Comparison of ENCODE assay signal across 9 mouse cellular contexts in the genomic region with DNA sequence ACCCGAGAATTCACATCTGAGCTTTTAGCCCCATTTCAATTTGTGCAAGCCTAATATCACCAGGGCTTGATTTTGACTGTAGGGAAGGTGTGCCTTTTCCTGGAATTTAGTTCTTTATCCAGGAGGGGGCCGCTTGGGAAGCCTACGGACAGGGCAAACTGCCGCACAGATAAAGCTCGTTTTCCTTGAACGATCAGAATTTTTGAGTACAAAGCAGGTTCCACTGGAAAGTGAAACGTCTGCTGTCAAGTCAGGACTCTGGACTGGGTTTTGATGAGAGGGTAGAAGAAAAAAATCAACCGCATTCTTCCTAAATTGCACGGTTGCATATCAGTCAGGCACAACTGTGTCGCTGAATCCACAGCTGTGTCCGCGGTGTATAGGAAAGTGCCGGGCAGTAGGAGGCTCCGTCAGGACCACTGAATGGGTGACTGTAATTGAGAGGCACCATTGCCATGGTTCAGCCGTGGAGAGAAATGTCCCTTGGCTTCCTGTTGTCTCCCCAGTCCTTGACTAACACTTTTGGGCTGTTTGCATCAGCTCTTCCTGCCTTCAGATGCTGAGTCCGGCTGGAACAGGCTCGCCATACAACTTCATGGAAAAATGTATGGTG. TPM values are rescaled to one million over a fixed set of nuclear protein-coding genes. Genes with fewer than 3 reads are reported as not detected.
DNase-seq lines count a peak whose midpoint lies in the region; ATAC-seq and TF ChIP-seq lines count a peak whose summit lies in the region.
"Had no signal": no experiment of that assay in that cellular context is flagged by ENCODE, and none has a peak within 500 bp of the region (broad histone marks: within the 10 kb centered on the region; RNA-seq: fewer than 3 reads in every experiment).

No protein-coding gene starts in this region.

- no peak for TF ChIP-seq CTCF in E14TG2a.4 (conservative IDR thresholded peaks at IDR 0.05; ENCODE audit: low read length)

- no peak overlapping the region for H3K9ac ChIP-seq in heart, embryonic 13.5 days
- no peak overlapping the region for H3K9ac ChIP-seq in forebrain, embryonic 12.5 days
- H3K9ac ChIP-seq in midbrain, embryonic 11.5 days (ENCODE audit: low read length) = peak overlapping the region; percentile 13; the same call in 1 of the 2 replicates

- 51% methylated on average over 17 of the region's 17 CpGs for whole genome bisulfite sequencing in heart, embryonic 13.5 days
- WGBS in forebrain, embryonic 12.5 days = 22% methylated on average over 17 of the region's 17 CpGs
- WGBS in midbrain, embryonic 11.5 days = 36% methylated on average over 17 of the region's 17 CpGs

- H3K27me3 ChIP-seq in heart, embryonic 13.5 days (replicated peaks) = peaks cover 15% of the 10 kb centered on the region
- peaks cover 27% of the 10 kb centered on the region for H3K27me3 ChIP-seq in E14TG2a.4 (ENCODE audit: insufficient read depth, low read length)
- no peaks in the 10 kb centered on the region for H3K27me3 ChIP-seq in forebrain, embryonic 12.5 days
- 0 out of 2 replicates have a peak, but pooled peaks cover 2% of the 10 kb centered on the region for H3K27me3 ChIP-seq in midbrain, embryonic 11.5 days (ENCODE audit: control insufficient read depth, insufficient read depth, low read length)

- H3K36me3 ChIP-seq in heart, embryonic 13.5 days = no peaks in the 10 kb centered on the region
- H3K36me3 ChIP-seq in E14TG2a.4 (ENCODE audit: insufficient read depth, low read length) = no peaks in the 10 kb centered on the region
- H3K36me3 ChIP-seq in forebrain, embryonic 12.5 days (replicated peaks) = no peaks in the 10 kb centered on the region
- H3K36me3 ChIP-seq in midbrain, embryonic 11.5 days (ENCODE audit: control insufficient read depth, insufficient read depth, low read length) = no peaks in the 10 kb centered on the region

- DNase-seq in heart, postnatal 4 days = no peak
- peak; percentile 93 for DNase-seq in midbrain, embryonic 11.5 days (ENCODE audit: low spot score, missing footprints)
- DNase-seq in cerebellum, postnatal 4 days (ENCODE audit: low spot score in 2 of 2) = no peak
- no peak for DNase-seq in left cerebral cortex, adult 8-10 months (ENCODE audit: low spot score in 2 of 2)
- no peak for DNase-seq in frontal cortex, postnatal 10 days (ENCODE audit: low spot score in 2 of 2)
- DNase-seq: cerebellum, adult 2 months had no signal

- no peak for ATAC-seq in heart, embryonic 13.5 days (ENCODE audit: extremely low read depth, insufficient number of reproducible peaks, low FRiP score, low TSS enrichment)
- ATAC-seq in forebrain, embryonic 12.5 days (ENCODE audit: low FRiP score) = 0 out of 2 replicates have a peak, but pooled peaks have one; percentile 49
- 0 out of 2 replicates have a peak, but pooled peaks have one; percentile 38 for ATAC-seq in midbrain, embryonic 11.5 days (ENCODE audit: low FRiP score)

- H3K4me2 ChIP-seq in heart, embryonic 13.5 days = peak overlapping the region; percentile 49
- peak overlapping the region; percentile 53 for H3K4me2 ChIP-seq in forebrain, embryonic 12.5 days
- H3K4me2 ChIP-seq in midbrain, embryonic 11.5 days = peak overlapping the region; percentile 37

- H3K4me3 ChIP-seq in heart, embryonic 13.5 days = 0 out of 2 replicates have a peak overlapping the region, but pooled peaks have one; percentile 14
- H3K4me3 ChIP-seq in E14TG2a.4 (replicated peaks; ENCODE audit: low read length) = peak overlapping the region; percentile 46
- peak overlapping the region; percentile 24 for H3K4me3 ChIP-seq in forebrain, embryonic 12.5 days (replicated peaks)
- peak overlapping the region; percentile 0; the same call in 1 of the 2 replicates for H3K4me3 ChIP-seq in midbrain, embryonic 11.5 days (ENCODE audit: low read depth, low read length)

- H3K4me1 ChIP-seq in heart, embryonic 13.5 days = peaks cover 37% of the 10 kb centered on the region
- peaks cover 54% of the 10 kb centered on the region for H3K4me1 ChIP-seq in E14TG2a.4 (replicated peaks; ENCODE audit: low read depth, low read length)
- peaks cover 28% of the 10 kb centered on the region for H3K4me1 ChIP-seq in forebrain, embryonic 12.5 days
- H3K4me1 ChIP-seq in midbrain, embryonic 11.5 days (ENCODE audit: control insufficient read depth, insufficient read depth, low read length) = peaks cover 23% of the 10 kb centered on the region

- H3K9me3 ChIP-seq in heart, embryonic 13.5 days = no peaks in the 10 kb centered on the region
- H3K9me3 ChIP-seq in E14TG2a.4 (ENCODE audit: low read length) = peaks cover under 1% of the 10 kb centered on the region; the same call in 1 of the 2 replicates
- H3K9me3 ChIP-seq in forebrain, embryonic 12.5 days = no peaks in the 10 kb centered on the region
- H3K9me3 ChIP-seq in midbrain, embryonic 11.5 days (ENCODE audit: control insufficient read depth, low read length) = no peaks in the 10 kb centered on the region

- H3K27ac ChIP-seq in heart, embryonic 13.5 days (replicated peaks) = no peak overlapping the region
- H3K27ac ChIP-seq in forebrain, embryonic 12.5 days = peak overlapping the region; percentile 46; the same call in 1 of the 2 replicates
- no peak overlapping the region for H3K27ac ChIP-seq in midbrain, embryonic 11.5 days (ENCODE audit: low read depth, low read length)

RNA-seq across cellular contexts. Expression of a gene that starts 19.2 kb away (rescaled TPM):
- polyA plus RNA-seq in heart, embryonic 13.5 days (2015; fragmentation: Nextera tagmentation; extraction: Ambion mirVana) = 59.5 and 64.8 TPM in 2 replicates
- total RNA-seq in heart, postnatal 4 days (2021) = 10 to 100 TPM; 96.0 to 99.1 TPM
- 171 and 182 TPM in 2 replicates for polyA plus RNA-seq in forebrain, embryonic 12.5 days (2016; fragmentation: Nextera tagmentation; extraction: Ambion mirVana)
- 189 and 206 TPM in 2 replicates for polyA plus RNA-seq in midbrain, embryonic 11.5 days (2014; fragmentation: Nextera tagmentation; extraction: Ambion mirVana)
- 100 to 1,000 TPM; 119 to 130 (median 126) TPM for total RNA-seq in left cerebral cortex, adult 8-10 months (2022)
